Mouse (Mus musculus) kidney, embryonic 16.5 days (tissue): Measurements from ENCODE around the gene Cog1. TPM values are rescaled to one million over a fixed set of nuclear protein-coding genes. Genes with fewer than 3 reads are reported as not detected.
A peak's percentile ranks its signal among the peaks of the same experiment; 100 is the strongest.
"Not testable (repeated sequence)": the region's sequence is repeated elsewhere in the genome, so short reads cannot be mapped to it uniquely, and the experiment has no call there.

Experiments used
- ATAC-seq: fragments of 200-750 bp; cut with Nextera tagmentation; 2 replicates; pipeline ENCODE4 v1.8.0; 2017; ENCODE audit warnings: moderate TSS enrichment; ENCODE audit not compliant: low FRiP score, low TSS enrichment
- H3K27ac ChIP-seq: fragments of 300-500 bp; sonication (generic); 2 replicates; pipeline ENCODE4 v1.5.1; 2014; ENCODE audit warnings: low read length
- H3K27me3 ChIP-seq: fragments of 300-500 bp; sonication (generic); 2 replicates; pipeline ENCODE4 v1.6.1; 2014; ENCODE audit warnings: low read length, control low read depth, mixed read lengths; ENCODE audit not compliant: insufficient read depth
- H3K36me3 ChIP-seq: fragments of 300-500 bp; sonication (generic); 2 replicates; pipeline ENCODE4 v1.6.1; 2014; ENCODE audit warnings: low read length, control low read depth, mixed read lengths; ENCODE audit not compliant: insufficient read depth
- H3K4me1 ChIP-seq: fragments of 300-500 bp; sonication (generic); 2 replicates; pipeline ENCODE4 v1.6.1; 2014; ENCODE audit warnings: low read length, control low read depth, mixed read lengths; ENCODE audit not compliant: insufficient read depth
- H3K4me2 ChIP-seq: fragments of 300-500 bp; sonication (generic); replicated peaks from 2 replicates; pipeline ENCODE4 v1.6.1; 2014; ENCODE audit warnings: low read depth, low read length
- H3K4me3 ChIP-seq: fragments of 300-500 bp; sonication (generic); 2 replicates; pipeline ENCODE4 v1.5.1; 2014; ENCODE audit warnings: mild to moderate bottlenecking, low read length
- H3K9ac ChIP-seq: fragments of 300-500 bp; sonication (generic); replicated peaks from 2 replicates; pipeline ENCODE4 v1.6.1; 2014; ENCODE audit warnings: low read length
- H3K9me3 ChIP-seq: fragments of 300-500 bp; sonication (generic); 2 replicates; pipeline ENCODE4 v1.6.1; 2016; ENCODE audit warnings: low read length, control low read depth
- WGBS: fragments of 180-500 bp; shearing (Covaris S2); extraction: QIAGEN DNeasy Blood & Tissue Kit; methylation state at CpG from one replicate; pipeline ENCODE4 v1.1.7; 2014; 5-methylcytosine and 5-hydroxymethylcytosine counted together
- polyA plus RNA-seq: library from polyadenylated mRNA; unstranded; fragments of >200 nt; fragmentation: Nextera tagmentation; extraction: Ambion mirVana; gene quantifications from 2 replicates; pipeline ENCODE4 v1.2.1, GENCODE M21; 2015

Gene Cog1
- polyA plus RNA-seq, 1 experiment from 2014 or later: 25.1 TPM

- no peaks in the 10 kb centered on the region for H3K27me3 ChIP-seq
- WGBS: 48% methylated on average over 22 of the region's 22 CpGs
- H3K9me3 ChIP-seq: no peaks in the 10 kb centered on the region
- peaks cover 41% of the 10 kb centered on the region for H3K4me1 ChIP-seq
- H3K4me2 ChIP-seq: no peak overlapping the region
- H3K27ac ChIP-seq: peak overlapping the region; percentile 29; the same call in 1 of the 2 replicates
- peak; percentile 10; the same call in 1 of the 2 replicates for ATAC-seq
- H3K9ac ChIP-seq: no peak overlapping the region
- no peak overlapping the region for H3K4me3 ChIP-seq
- peaks cover 46% of the 10 kb centered on the region for H3K36me3 ChIP-seq
These were observed 2.4 kb downstream of the Cog1 start for GRCm38 (mm10) chr11:113651206-113651906.

- Histone ChIP-seq H3K4me3 (no peak overlapping the region), H3K4me1 (peaks cover 41% of the 10 kb centered on the region), H3K9ac (no peak overlapping the region), H3K27me3 (no peaks in the 10 kb centered on the region), H3K27ac (peak overlapping the region; percentile 29; the same call in 1 of the 2 replicates), H3K36me3 (peaks cover 51% of the 10 kb centered on the region), H3K9me3 (no peaks in the 10 kb centered on the region), H3K4me2 (no peak overlapping the region)
- ATAC-seq: peak; percentile 8; the same call in 1 of the 2 replicates
- 39% methylated on average over 8 of the region's 8 CpGs for WGBS
These were observed 2.9 kb downstream of the Cog1 start for GRCm38 (mm10) chr11:113651907-113652273.

- Histone ChIP-seq H3K27me3 (no peaks in the 10 kb centered on the region), H3K9ac (no peak overlapping the region), H3K9me3 (no peaks in the 10 kb centered on the region), H3K4me3 (no peak overlapping the region), H3K36me3 (peaks cover 57% of the 10 kb centered on the region), H3K4me2 (no peak overlapping the region), H3K27ac (peak overlapping the region; percentile 25; the same call in 1 of the 2 replicates), H3K4me1 (peaks cover 41% of the 10 kb centered on the region)
- 50% methylated on average over 6 of the region's 6 CpGs for WGBS
- peak; percentile 46 for ATAC-seq
These were observed 3.5 kb downstream of the Cog1 start for GRCm38 (mm10) chr11:113652516-113652915.

- Histone ChIP-seq H3K27ac (no peak overlapping the region), H3K9me3 (no peaks in the 10 kb centered on the region), H3K9ac (no peak overlapping the region), H3K4me1 (peaks cover 42% of the 10 kb centered on the region), H3K36me3 (peaks cover 71% of the 10 kb centered on the region), H3K27me3 (no peaks in the 10 kb centered on the region), H3K4me2 (no peak overlapping the region), H3K4me3 (no peak overlapping the region)
- ATAC-seq: no peak
- WGBS: 89% methylated on average over 15 of the region's 15 CpGs
These were observed 5.1 kb downstream of the Cog1 start for GRCm38 (mm10) chr11:113654105-113654504.

- no peaks in the 10 kb centered on the region for H3K27me3 ChIP-seq
- no peak overlapping the region for H3K9ac ChIP-seq
- 87% methylated on average over 18 of the region's 18 CpGs for WGBS
- no peaks in the 10 kb centered on the region for H3K9me3 ChIP-seq
- no peak for ATAC-seq
- H3K4me2 ChIP-seq: no peak overlapping the region
- H3K4me3 ChIP-seq: no peak overlapping the region
- peaks cover 45% of the 10 kb centered on the region for H3K4me1 ChIP-seq
- H3K27ac ChIP-seq: no peak overlapping the region
- H3K36me3 ChIP-seq: peaks cover 75% of the 10 kb centered on the region
These were observed 5.7 kb downstream of the Cog1 start for GRCm38 (mm10) chr11:113654561-113655270.

- no peaks in the 10 kb centered on the region for H3K9me3 ChIP-seq
- no peak overlapping the region for H3K4me3 ChIP-seq
- no peaks in the 10 kb centered on the region for H3K27me3 ChIP-seq
- no peak for ATAC-seq
- WGBS: 88% methylated on average over 8 of the region's 8 CpGs
- H3K9ac ChIP-seq: no peak overlapping the region
- H3K4me1 ChIP-seq: peaks cover 31% of the 10 kb centered on the region
- H3K4me2 ChIP-seq: no peak overlapping the region
- peaks cover 92% of the 10 kb centered on the region for H3K36me3 ChIP-seq
- no peak overlapping the region for H3K27ac ChIP-seq
These were observed 7.6 kb downstream of the Cog1 start for GRCm38 (mm10) chr11:113656511-113656932.

GRCm38 (mm10) chr11:113657221-113657620 lies 8.3 kb downstream of the Cog1 start:
- H3K4me2 ChIP-seq: no peak overlapping the region
- H3K4me3 ChIP-seq: no peak overlapping the region
- H3K27ac ChIP-seq: no peak overlapping the region
- no peak overlapping the region for H3K9ac ChIP-seq
- H3K36me3 ChIP-seq: peaks cover 94% of the 10 kb centered on the region
- H3K27me3 ChIP-seq: no peaks in the 10 kb centered on the region
- no peak for ATAC-seq
- WGBS: 55% methylated on average over 4 of the region's 4 CpGs
- H3K4me1 ChIP-seq: peaks cover 25% of the 10 kb centered on the region
- H3K9me3 ChIP-seq: no peaks in the 10 kb centered on the region

GRCm38 (mm10) chr11:113658319-113658718 lies 9.3 kb downstream of the Cog1 start:
- Histone ChIP-seq H3K9ac (no peak overlapping the region), H3K27me3 (no peaks in the 10 kb centered on the region), H3K27ac (0 out of 2 replicates have a peak overlapping the region, but pooled peaks have one; percentile 14), H3K4me1 (peaks cover 14% of the 10 kb centered on the region), H3K4me2 (no peak overlapping the region), H3K9me3 (no peaks in the 10 kb centered on the region), H3K36me3 (peaks cover 90% of the 10 kb centered on the region), H3K4me3 (no peak overlapping the region)
- peak; percentile 37 for ATAC-seq
- 60% methylated on average over 8 of the region's 8 CpGs for WGBS

GRCm38 (mm10) chr11:113658763-113659162 lies 9.8 kb downstream of the Cog1 start:
- peaks cover 14% of the 10 kb centered on the region for H3K4me1 ChIP-seq
- H3K36me3 ChIP-seq: peaks cover 90% of the 10 kb centered on the region
- no peak overlapping the region for H3K9ac ChIP-seq
- ATAC-seq: 0 out of 2 replicates have a peak, but pooled peaks have one; percentile 10
- no peaks in the 10 kb centered on the region for H3K9me3 ChIP-seq
- H3K27ac ChIP-seq: no peak overlapping the region
- no peak overlapping the region for H3K4me2 ChIP-seq
- 61% methylated on average over 4 of the region's 4 CpGs for WGBS
- H3K4me3 ChIP-seq: no peak overlapping the region
- no peaks in the 10 kb centered on the region for H3K27me3 ChIP-seq

GRCm38 (mm10) chr11:113660213-113660612 lies 11.2 kb downstream of the Cog1 start:
- not testable (repeated sequence) for H3K4me2 ChIP-seq, H3K27me3 ChIP-seq, H3K9ac ChIP-seq, H3K4me3 ChIP-seq, ATAC-seq, H3K27ac ChIP-seq, H3K9me3 ChIP-seq
- H3K4me1 ChIP-seq: peaks cover 14% of the 10 kb centered on the region
- peaks cover 82% of the 10 kb centered on the region for H3K36me3 ChIP-seq
- WGBS: 93% methylated on average over 3 of the region's 3 CpGs
